Mouse (Mus musculus) lung, postnatal 0 days (tissue): ENCODE data around the gene Pum1.
A peak's percentile ranks its signal among the peaks of the same experiment; 100 is the strongest.

Experiments used
- CTCF ChIP-seq: IDR thresholded peaks from 2 replicates; pipeline ENCODE4 v1.5.1; 2016; ENCODE audit warnings: antibody characterized with exemption, mild to moderate bottlenecking
- EP300 ChIP-seq: IDR thresholded peaks from 2 replicates; pipeline ENCODE4 v1.6.1; 2016; ENCODE audit warnings: antibody characterized with exemption, mild to moderate bottlenecking, control low read depth

DNA sequence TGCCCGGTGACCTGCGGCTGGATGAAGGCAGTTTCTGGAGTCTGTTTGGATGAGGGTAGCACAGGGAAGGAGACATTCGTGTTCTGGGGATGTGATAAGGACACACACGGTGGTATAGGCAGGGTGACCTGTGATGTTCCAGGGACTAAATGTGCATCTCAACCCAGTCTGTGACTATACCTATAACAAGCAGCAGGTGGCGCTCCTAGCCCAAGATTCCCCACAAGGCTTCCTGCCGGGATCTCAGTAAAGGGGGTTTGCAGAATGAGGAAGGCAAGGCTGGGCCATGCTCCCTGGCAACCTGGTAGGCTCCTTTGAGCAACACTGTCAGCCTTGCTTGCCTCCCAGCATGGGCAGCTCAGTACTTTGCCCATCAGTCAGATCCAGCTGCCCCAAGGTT lies 127.1 kb downstream of the Pum1 start:
- TF ChIP-seq CTCF (peak; percentile 97), EP300 (no peak)
